Mouse (Mus musculus) C2C12 (cell line): Measurements from ENCODE around the gene Usp34.

Experiments used
- CTCF ChIP-seq: IDR thresholded peaks from one replicate; pipeline ENCODE4 v1.5.1; 2011; ENCODE audit not compliant: control insufficient read depth, insufficient read depth, insufficient read length
- FOSL1 ChIP-seq: IDR thresholded peaks from one replicate; pipeline ENCODE4 v1.8.0; 2011; ENCODE audit warnings: mild to moderate bottlenecking, low read length; ENCODE audit not compliant: poor library complexity, insufficient read depth, severe bottlenecking

- no peak for TF ChIP-seq CTCF
- no peak for TF ChIP-seq FOSL1
These were observed 47.2 kb upstream of the Usp34 start for GRCm38 (mm10) chr11:23259481-23259880.
